Mouse (Mus musculus) layer of hippocampus, adult 9-10 months (tissue): ENCODE measurements around the gene Slc19a1.

Experiments
- DNase-seq: peaks from one replicate; pipeline ENCODE4 v3.0.0; 2022; ENCODE audit warnings: low spot score

The Slc19a1 gene

DNA sequence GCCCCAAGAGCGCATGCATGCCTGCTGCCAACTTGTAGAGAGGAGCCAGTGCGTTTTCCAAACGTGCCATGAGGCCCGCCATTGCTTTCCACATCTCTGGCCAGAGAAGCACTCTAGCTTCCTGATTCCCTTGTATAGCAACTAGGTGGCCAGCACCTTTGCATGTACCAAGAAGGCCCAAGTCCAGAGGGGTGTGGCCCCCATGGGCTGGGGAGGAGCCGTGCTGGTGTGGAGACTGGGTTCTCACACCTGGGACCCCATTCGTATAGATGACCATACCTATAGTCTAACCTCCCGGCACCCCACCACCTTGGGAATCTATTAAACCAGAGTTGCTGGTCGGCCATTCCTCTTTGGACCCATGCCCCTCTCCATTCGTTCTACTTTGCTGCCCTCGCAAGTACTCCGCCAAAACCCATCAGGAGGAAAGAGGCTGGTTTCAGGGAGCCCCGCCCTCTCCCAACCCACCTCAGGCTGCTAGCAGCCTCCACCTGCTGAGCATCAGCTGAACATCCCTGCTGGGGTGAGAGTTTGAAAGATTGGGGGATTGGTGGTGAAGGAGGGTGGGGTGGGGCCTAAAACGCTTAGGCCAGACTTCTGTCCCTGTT is at the start of gene Slc19a1:
Gene Slc19a1, plus strand, starts transcription at position 474 of the 608 bp plus-strand sequence.
- no peak for DNase-seq

DNA sequence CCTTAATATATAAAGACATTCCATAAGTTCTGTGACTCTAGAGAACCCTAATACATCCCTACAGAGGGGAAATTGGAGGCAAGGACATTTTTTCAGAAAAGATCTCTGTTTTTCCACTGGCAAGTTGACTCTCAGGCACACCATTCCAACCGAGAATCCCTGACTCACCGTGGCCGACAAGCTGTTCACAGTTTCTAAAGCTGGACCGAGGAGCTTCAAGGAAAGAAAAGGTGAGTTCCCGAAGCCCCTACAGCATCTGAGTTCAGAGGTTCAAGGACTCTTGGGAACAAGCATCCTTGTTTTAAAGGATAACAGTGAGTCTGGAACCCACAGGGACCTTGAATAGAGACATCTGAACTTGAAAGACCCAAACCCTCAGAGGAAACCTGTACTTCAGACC is 43.5 kb upstream of the Slc19a1 start:
- no peak for DNase-seq

DNA sequence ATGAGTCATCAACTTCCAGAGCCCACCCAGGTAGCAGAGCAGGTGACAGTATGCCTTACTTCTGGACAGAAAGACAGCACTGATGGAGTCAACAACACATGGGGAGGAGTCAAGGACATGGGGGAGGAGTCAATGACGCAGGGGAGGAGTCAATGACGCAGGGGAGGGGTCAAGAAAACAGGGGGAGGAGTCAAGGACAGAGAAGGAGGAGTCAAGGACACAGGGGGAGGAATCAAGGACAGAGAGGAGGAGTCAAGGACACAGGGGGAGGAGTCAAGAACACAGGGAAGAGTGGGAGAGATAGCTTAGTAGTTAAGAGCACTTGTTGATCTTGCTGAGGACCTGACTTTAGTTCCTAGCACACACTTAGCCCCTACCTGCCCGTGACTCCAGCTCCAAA is 39.6 kb upstream of the Slc19a1 start:
- DNase-seq = no peak

DNA sequence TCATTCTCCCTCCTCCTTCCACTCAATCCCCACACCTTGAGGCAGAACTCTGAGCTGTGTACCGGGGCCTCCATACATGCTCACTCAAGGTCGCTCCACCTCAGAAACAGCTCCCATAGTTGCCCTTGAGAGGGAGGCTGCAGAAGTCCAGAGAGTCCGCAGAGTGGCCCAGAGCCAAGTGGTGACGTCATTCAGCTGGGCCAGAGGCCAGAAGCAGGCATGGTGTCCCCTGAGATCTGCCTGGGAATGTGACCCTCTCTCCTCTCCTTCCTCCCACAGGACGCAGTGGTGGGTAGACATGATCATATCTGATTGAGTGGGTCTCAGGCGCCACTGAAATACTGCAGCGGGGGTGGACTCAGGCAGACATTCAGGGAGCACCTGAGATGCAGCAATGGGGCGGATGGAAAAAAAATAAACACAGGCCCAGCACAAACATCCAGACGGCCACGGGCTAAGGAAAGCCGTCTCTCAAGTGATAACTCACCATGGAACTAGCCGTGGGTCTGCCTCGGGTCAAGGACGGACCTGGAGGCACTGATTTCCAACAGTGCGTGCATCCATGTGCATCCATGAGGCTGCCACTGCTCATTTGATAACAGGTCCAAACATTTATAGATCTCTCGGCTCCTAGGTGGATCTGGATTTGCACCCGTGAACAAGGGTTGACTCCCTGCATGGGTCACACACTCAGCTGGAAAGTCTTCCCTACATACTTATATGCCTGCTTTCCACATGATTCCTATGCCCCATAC is 34.1 kb upstream of the Slc19a1 start:
- no peak for DNase-seq

DNA sequence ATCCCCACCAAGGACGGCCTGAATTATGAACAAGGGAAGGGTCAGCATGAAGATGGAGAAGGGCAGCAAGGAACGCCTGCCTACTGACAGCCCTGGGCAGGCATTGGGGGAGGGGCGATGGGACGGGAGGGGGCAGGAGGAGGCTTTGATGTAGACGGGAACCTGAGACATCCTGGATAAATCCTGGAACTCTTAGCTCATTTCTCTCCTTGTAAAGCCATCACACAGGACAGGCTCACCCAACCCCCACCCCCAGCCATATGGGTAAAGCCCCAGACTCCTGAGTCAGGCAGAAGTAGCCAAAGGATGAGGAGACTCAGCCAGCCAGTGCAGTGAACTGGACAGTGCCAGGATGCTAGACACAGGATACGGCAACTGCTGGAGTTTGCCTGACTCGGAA is 27.1 kb upstream of the Slc19a1 start:
- DNase-seq = no peak

DNA sequence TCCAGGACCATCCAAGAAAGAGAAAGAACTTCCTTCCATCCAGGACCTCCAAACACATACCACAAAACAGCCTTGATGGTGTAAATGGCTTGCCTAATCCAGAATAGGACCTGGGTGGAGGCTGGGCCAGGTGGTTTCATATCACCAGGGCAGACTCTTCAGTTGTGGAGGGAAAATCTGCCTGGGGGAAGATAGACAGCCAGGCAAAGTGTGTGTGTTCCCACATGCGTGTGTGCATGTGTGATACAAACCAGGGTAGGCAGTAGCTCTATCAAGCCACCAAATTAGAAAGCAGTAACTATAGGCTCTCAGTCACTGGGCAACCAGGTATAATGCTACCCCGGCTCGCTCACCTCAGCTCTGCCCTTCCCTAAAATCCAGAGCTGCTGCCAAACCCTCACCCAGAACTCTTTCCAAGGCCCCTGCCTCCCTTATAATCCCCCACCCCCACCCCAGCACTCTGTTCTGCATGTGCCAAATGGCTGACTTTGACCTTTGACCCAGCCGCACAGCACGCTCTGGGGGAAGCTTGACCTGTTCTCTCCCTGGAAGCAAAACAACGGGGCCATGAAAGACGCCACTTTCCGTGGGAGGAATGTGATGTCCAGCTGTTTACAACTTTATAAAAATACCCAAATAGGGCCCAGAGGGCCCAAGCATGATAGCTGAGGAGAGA is 24.5 kb upstream of the Slc19a1 start:
- no peak for DNase-seq

DNA sequence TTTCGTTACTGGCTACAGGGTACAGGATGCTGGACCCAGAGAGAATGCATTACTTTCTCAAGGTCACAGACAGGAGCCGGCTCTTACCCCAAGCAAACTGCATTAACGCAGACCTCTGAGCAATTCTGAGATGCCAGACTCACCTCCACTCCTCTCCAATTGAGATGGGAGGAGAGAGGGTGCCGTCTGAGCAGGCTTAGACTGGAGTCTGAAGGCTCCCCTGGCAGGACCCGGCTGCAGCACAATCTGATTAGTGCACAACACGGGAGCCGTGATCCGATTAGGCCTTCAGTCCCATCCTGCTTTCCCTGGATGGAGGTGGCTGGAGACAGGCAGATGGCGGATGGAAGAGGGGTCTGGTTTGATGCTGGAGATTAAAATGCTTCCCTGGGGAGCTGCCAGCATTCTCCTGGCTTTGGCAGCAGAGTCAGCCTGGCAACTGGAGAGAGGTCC is 23.9 kb upstream of the Slc19a1 start:
- DNase-seq = peak; percentile 32

DNA sequence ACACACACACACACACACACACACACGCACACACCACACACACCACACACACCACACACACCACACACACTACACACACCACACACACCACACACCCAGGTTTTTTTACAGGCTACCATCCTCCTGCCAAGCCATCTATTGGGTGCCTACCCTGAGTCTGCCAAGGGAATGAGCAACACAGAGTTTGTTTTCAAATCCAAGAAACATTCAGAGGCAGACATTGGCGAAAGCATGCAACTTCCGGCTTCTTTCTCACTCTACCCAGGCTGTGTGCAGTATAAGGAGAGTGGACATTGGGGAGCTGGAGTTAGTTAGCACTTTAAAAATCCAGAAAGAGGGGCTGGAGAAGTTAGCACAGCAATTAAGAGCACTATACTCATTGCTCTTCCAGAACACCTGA is 23.3 kb upstream of the Slc19a1 start:
- no peak for DNase-seq

DNA sequence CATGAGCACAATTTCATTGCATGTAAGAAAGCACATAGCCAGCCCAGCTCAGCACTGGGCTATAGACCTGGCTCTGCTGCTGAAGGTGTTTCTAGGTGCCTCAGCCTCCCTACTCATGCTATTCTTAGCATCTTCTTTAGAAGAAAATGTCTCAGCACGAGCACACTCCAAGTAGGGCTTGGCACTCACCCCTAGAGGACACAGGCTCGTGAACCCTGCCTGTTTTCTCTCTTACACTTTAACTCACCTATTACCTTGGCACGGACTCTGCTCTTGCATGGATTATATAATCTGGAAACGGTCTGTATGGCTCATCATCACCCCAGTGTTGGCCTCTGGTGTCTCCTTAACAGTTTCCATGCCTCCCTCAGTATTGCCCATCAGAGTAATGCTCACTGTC is 20.4 kb upstream of the Slc19a1 start:
- no peak for DNase-seq

DNA sequence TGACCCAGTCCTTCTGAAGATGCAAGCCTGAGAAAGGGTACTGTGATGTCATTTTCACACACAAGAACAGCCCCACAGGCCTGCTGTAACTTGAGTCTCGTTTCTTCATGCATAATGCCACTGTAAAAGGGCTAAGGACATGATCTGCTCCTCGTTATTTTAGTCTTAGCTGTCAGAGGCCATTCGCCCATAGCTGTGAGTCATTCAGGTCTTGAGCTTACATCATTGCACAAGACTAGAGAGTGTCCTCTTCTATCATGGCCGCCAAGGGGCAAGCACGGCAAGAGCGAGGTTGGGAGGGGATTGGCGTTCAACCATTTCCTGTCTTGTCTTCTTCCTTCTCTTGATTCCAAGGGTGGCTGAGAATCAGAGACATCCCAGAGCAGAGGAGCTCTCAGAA is 16.0 kb upstream of the Slc19a1 start:
- DNase-seq = no peak

DNA sequence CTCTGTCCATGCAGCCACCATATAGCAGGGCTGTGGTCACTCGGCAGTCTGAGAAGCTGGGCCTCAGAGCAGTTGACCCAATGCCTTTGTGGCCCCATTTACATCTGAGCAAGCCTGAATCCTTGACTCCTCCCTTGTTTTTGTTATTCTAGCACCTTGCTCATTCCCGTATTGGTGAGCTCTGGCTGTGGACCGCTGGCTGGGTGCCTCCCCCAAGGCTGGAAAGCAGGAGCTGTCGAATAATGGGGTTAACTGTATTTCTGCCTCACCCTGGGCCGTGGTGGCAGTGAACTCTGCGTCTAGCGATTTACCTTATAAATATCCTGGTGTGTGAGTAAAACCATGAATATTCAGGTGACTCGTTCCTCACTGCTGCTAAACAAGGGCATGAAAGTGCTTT is 15.5 kb upstream of the Slc19a1 start:
- no peak for DNase-seq

DNA sequence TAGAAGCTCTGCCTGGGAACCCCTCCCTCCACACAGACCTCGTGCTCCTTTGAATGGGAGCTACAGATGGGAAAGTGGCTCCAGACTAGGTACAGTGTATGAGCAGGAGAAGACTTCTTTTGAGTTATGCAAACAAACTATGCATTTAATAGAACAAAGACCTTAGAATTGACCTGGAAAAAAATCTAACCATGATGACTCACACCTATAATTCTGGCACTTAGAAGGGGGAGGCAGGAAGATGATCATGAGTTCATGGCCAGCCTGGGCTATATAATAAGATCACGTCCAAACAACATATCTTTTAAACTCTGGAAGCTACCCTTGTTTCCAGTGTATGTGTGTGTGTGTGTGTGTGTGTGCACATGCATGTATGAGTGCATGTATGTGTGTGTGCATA is 15.0 kb upstream of the Slc19a1 start:
- no peak for DNase-seq

DNA sequence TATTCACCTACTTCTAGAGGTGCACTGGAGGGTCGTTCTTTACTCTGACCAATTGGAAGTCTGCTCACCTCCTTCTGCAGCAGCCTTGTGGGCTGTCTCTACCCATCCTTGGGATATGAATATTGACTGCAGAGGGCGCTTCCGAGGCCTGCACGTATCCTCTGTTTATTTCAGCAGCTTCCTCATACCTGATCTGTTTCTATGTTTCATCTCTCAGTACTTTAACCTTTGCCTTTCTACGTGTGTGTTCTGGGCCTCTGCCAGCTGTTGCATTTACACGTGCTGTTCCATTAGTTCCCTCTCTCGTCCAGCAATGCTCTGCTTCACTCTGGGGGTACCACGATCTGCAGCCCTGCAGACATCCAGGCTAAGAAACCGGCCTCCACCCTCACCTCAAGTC is 14.4 kb upstream of the Slc19a1 start:
- no peak for DNase-seq

DNA sequence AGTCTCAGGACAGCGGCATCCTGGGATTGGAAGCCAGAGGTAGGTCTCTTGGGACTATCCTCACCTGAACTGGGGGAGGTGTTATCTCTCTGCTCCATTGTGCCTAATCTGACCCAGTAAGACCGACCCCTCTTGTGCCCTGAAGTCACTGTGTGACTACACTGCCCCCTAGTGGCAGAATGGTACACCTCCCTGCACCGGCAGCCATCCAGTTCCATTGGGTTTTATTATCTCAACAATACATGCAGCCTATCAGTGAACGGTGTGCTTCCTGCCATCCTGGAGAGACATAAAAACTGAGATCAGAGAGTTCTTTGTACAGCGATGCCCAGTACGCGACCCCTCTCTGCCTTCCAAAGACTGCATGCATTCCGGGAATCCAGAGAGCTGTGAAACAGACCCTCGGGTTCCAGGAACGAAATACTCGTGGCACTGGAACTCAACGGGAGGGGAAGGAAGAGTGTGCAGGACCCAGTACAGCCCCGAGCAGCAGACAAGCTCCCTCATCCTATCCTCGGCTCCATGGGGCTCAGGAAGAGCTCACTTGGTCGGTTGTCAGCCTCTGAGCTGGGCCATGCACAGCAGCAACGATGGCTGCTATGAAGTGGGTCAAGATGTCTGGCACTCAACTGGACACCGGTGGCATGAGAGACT is 10.5 kb upstream of the Slc19a1 start:
- peak; percentile 86 for DNase-seq

DNA sequence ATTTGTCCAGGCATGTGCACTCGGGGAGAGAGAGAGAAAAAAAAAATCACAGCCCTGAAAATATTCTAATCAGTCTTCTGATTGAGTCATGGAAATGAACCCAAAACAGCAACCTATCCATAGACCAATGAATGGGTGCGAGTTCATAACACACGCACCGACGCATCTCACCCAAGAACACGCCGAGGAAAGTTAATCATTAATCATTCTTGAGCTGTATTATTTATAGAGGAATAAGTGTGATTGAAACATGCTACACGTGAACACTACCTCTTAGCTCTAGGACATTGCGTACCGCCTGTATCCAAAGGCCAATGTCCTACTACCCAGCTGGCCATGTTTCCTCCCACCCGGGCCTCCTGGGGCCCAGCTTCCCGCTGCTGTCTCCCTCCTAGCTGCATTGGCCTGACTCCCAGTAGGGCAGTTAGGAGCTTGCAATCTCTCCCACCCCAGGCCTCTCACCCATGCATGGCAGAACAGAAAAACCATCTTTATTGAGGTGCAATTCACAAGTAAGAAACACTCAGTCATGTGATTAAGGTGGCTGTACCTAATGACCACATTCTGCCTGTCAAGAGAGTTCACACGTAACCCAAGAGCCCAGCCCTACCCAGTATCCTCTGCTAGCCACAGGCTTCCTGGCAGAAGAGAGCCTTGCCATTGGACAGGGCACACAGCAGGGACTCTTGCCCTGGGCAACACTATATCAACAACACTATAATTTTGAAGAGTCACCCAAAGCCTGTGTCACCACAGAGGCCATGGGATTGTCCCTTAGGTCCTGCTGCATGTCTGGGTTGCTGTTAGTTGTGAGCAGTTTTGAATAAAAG is 9.5 kb upstream of the Slc19a1 start:
- no peak for DNase-seq

DNA sequence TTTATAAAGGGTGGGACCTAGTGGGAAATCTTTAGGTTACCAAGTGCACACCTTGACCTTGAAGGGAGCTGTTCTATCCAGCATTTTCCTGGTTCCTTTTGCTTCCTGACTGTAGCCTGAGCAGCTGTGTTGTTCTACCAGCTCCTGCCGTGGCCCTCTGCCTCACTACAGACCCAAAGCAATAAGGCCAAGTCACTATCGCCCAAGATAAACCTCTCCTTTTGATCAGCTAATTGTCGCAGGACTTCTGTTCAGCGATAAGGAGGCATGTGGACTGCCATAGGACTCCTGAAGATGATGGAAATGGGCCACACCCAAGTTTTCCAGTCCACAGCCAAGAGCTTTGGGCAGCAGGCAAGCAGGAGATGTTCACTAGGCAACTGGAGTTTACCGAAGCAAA is 7.8 kb upstream of the Slc19a1 start:
- DNase-seq = no peak

DNA sequence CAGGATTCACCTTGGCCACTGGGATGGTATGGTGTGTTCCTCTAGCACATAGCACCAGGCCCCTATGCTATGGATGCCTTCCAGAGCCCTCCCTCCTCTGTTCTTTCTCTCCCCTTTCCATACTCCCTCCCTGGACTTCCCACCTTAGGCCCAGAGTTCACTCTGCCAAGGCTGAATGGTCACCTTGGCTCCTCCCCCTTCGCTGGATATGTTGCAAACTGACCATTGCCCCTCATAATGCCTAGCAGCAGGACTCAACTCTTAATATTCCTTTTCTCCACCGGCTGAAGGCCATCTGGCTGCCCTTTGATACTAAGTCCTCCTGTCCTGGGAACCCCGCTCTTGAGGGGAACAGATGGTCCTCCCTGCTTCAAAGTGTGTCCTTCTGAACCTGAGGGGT is 5.1 kb upstream of the Slc19a1 start:
- DNase-seq = no peak

DNA sequence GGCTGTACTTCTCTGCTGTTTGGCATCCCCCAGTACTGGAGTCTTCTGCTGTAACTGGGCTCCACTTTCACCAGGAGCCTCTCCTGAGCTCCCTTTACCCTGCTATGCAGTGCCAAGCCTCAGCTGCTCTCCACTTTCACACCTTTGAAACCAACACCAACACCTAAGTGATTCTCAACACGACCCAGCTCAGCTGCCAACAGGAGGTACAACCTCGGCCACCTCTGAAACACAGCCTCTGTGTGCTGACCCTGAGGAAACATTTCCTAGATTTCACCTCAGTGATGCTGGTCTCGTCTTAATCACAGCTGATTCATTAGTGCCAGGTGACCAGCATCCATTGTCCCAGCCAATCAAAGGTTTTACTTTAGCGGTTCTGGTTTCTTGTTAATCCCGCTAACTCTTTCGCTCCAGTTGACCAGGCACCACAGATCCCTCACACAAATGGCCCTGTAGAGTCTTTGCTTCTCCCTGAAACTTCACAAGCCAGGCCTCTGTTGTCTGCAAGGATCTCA is 3.2 kb upstream of the Slc19a1 start:
- no peak for DNase-seq

DNA sequence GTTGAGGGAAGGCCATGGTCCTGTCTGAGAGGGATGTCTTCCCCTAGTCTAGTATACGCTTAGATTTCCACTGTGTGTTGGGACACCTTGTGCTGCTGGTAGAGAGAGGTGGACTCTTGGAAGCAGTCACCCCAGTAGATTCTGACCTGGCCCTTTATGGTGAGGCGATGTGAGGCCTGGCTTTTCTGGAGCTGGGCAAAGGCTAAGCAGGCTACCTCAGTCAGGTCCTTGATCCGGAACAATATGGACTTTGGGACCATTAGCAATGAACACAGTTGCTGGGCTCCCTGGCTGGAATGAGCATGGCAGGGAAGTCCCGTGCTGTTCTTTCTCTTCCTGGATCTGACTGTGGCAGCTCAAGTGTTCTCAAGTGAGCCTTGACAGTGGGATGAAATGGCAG is 2.3 kb upstream of the Slc19a1 start:
- DNase-seq = no peak

DNA sequence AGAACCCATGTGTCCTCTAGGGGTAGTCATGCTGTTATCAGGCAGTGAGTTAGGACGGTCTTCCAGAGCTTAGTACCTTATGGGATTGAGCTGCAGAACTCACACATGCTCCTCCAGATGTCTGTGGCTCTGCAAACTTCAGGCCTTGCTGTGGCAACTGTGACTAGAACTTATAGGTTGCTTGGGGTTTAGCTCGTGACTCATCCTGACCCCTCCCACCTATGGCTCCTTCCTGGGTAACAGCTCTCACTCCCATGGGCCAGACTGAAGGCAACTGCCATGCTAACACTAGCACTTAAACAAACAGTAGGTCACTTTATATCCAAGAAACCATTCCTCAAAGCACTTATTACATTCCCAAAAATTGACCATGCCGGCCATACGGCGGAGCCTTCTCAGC is 1.4 kb upstream of the Slc19a1 start:
- no peak for DNase-seq

DNA sequence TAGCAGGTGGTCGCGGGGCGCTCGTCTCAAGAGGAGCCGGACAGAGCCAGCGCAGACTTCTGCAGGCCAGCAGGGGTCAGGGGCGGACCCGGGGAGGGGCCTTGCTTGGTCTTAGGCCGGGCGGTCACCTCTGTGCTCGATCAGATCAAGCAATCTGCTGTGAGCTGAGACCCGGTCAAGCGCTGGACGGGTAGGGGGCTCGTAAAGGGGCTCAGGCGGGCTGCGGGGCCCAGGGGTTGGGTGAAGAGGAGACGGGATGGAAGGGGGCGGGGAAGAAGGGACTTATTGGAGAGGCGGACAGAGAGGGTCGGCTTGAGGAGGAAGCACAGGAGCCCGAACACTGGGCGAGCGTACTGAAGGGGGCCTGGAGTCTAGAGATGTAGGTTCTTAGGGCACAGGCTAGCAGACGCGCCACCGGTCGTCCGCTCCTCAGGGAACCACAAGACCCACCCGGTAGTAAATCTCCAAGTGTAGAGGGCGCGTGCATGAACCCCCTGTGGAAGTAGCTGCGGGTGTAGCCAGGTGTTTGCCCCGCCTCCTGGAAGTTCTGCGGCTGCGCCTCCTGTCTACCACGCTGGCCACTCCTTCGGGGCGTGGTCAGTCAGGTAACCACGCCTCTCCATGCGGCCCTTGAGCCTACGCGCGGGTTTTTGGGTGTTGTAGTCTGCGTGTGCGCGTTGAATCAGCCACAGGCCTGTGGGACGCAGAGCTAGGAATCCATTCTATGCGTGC is 716 bp downstream of the Slc19a1 start:
- DNase-seq = peak; percentile 90
